Mouse (Mus musculus): ENCODE data around the gene Olfr1269.

- TF ChIP-seq POLR2A (IDR thresholded peaks at IDR 0.05; ENCODE audit: insufficient read depth, low read depth, low read length) (no peak), CTCF (IDR thresholded peaks at IDR 0.05; ENCODE audit: insufficient read depth, low read depth, low read length) (no peak)
These were observed 21.0 kb upstream of the Olfr1269 start, which contains the start of gene Olfr32 for GRCm38 (mm10) chr2:90142196-90142595.
